In genomic region chr6:115975606-115976005, GRCm38 (mm10) we compare ENCODE assay signal across 39 mouse cellular contexts. TPM values are rescaled to one million over a fixed set of nuclear protein-coding genes. Genes with fewer than 3 reads are reported as not detected.
A peak's percentile ranks its signal among the peaks of the same experiment; 100 is the strongest.
DNase-seq lines count a peak whose midpoint lies in the region; TF ChIP-seq lines count a peak whose summit lies in the region.
"Had no signal": no experiment of that assay in that cellular context is flagged by ENCODE, and none has a peak within 500 bp of the region (broad histone marks: within the 10 kb centered on the region; RNA-seq: fewer than 3 reads in every experiment).

No protein-coding gene starts in this region.

- no peak for TF ChIP-seq CTCF in bone marrow macrophage, adult 2 months (IDR thresholded peaks at IDR 0.05; ENCODE audit: low read depth, low read length)

- no peak for TF ChIP-seq POLR2A in bone marrow macrophage, adult 2 months (IDR thresholded peaks at IDR 0.05; ENCODE audit: borderline replicate concordance, low read depth, low read length)

- DNase-seq in ovary, adult 18-20 months (ENCODE audit: low spot score): peak; percentile 55
- DNase-seq in ovary, postnatal 10 days (ENCODE audit: low spot score): no peak
- DNase-seq in adrenal gland, adult 8-10 months: peak; percentile 76
- no peak for DNase-seq in kidney, postnatal 14 days
- DNase-seq in layer of hippocampus, postnatal 25 days (ENCODE audit: extremely low spot score in 1 of 2, low spot score in 1 of 2): no peak
- no peak for DNase-seq in spleen, postnatal 14 days (ENCODE audit: low spot score in 2 of 2)
- DNase-seq: cerebellum, adult 11-12 months; cerebellum, adult 9-11 months; gastrocnemius, adult 2 months; gastrocnemius, postnatal 36 days; heart, adult 18-20 months; kidney, adult 18-20 months; kidney, postnatal 36 days; liver; lung, adult 2 months; lung, postnatal 10 days; midbrain, embryonic 14.5 days; right cerebral cortex, adult 18-20 months; spleen, adult 18-20 months; thymus, adult 18-20 months; thymus, postnatal 25 days had no signal

- H3K4me3 ChIP-seq in bone marrow macrophage, adult 2 months (ENCODE audit: insufficient read depth, low read length): no peak overlapping the region
- H3K4me3 ChIP-seq: embryonic facial prominence, embryonic 13.5 days; forebrain, embryonic 10.5 days; forebrain, embryonic 15.5 days; gastrocnemius, adult 2 months; hindbrain, embryonic 15.5 days; kidney, embryonic 15.5 days; layer of hippocampus, adult 2 months; neural tube, embryonic 15.5 days had no signal

- H3K27ac ChIP-seq in bone marrow macrophage, adult 2 months (ENCODE audit: insufficient read depth, low read depth, low read length): peak overlapping the region; percentile 19; the same call in 1 of the 2 replicates
- H3K27ac ChIP-seq: embryonic facial prominence, embryonic 13.5 days; forebrain, embryonic 10.5 days; forebrain, embryonic 15.5 days; gastrocnemius, adult 2 months; hindbrain, embryonic 15.5 days; kidney, embryonic 15.5 days; layer of hippocampus, adult 2 months; liver, embryonic 14.5 days; neural tube, embryonic 15.5 days; stomach, postnatal 0 days had no signal

- peaks cover 68% of the 10 kb centered on the region for H3K4me1 ChIP-seq in bone marrow macrophage, adult 2 months (ENCODE audit: control insufficient read depth, insufficient read depth, low read length)

RNA-seq across cellular contexts. Expression of gene Plxnd1, which starts 19.2 kb away (rescaled TPM):
- 100 to 1,000 TPM; 176 to 243 (median 208) TPM for total RNA-seq in adrenal gland, adult 8-10 months (2022)
- 205 and 222 TPM in 2 replicates for polyA plus RNA-seq in bone marrow macrophage, adult 2 months (2012; ENCODE audit: insufficient read depth, insufficient read length, missing spikeins)
- 10 to 100 TPM; 17.8 to 24.5 TPM for total RNA-seq in layer of hippocampus, postnatal 25 days (2021)

RNA-seq across cellular contexts. Expression of gene H1foo, which starts 30.9 kb away (rescaled TPM):
- under 1 TPM in 1 of 4 experiments, not detected in 3; 0.40 TPM for total RNA-seq in adrenal gland, adult 8-10 months (2022)
- polyA plus RNA-seq in bone marrow macrophage, adult 2 months (2012; ENCODE audit: insufficient read depth, insufficient read length, missing spikeins): not detected in 2 replicates
- not detected for total RNA-seq in layer of hippocampus, postnatal 25 days (2021)
- total RNA-seq: G1E; gastrocnemius, adult 2 months; gastrocnemius, postnatal 36 days; heart, adult 18-20 months; hematopoietic stem cell, adult 5-6 weeks; layer of hippocampus, adult 2 months; layer of hippocampus, postnatal 14 days; monocyte, adult 5-6 weeks had no signal
- polyA plus RNA-seq: embryonic facial prominence, embryonic 13.5 days; forebrain, embryonic 10.5 days; forebrain, embryonic 15.5 days; G1E; heart, embryonic 11.5 days; heart, embryonic 16.5 days; hindbrain, embryonic 15.5 days; intestine, embryonic 14.5 days; kidney, embryonic 15.5 days; limb, embryonic 11.5 days; liver, embryonic 14.5 days; lung, adult 2 months; midbrain, embryonic 14.5 days; neural tube, embryonic 15.5 days; stomach, postnatal 0 days had no signal

RNA-seq across cellular contexts. Expression of gene Rho, which starts 44.1 kb away (rescaled TPM):
- 1 to 10 TPM in 3 of 4 experiments, under 1 TPM in 1; 0.52 to 1.9 (median 1.2) TPM for total RNA-seq in adrenal gland, adult 8-10 months (2022)
- polyA plus RNA-seq in bone marrow macrophage, adult 2 months (2012; ENCODE audit: insufficient read depth, insufficient read length, missing spikeins): not detected in 2 replicates
- under 1 TPM; 0.49 to 0.59 TPM for total RNA-seq in layer of hippocampus, postnatal 25 days (2021)
- total RNA-seq: gastrocnemius, postnatal 36 days; heart, adult 18-20 months; monocyte, adult 5-6 weeks had no signal
- polyA plus RNA-seq: G1E; heart, embryonic 16.5 days; intestine, embryonic 14.5 days had no signal

Comparison
In these comparisons a context has a peak if more than half of its experiments do, and no peak if none do; other contexts are left out.
1. DNase-seq: peak in ovary, adult 18-20 months (single experiment) and adrenal gland, adult 8-10 months (single experiment); none in ovary, postnatal 10 days (single experiment), kidney, postnatal 14 days (single experiment), layer of hippocampus, postnatal 25 days (0 of 2) and spleen, postnatal 14 days (0 of 2).
2. RNA of gene Plxnd1, which starts 19.2 kb away (total RNA-seq): 176 to 243 TPM in adrenal gland, adult 8-10 months; 17.8 to 24.5 TPM in layer of hippocampus, postnatal 25 days; every median in the first group is over 4 times any median in the second.